8 mouse cellular contexts compared by ENCODE assay signal in genomic region chr2:28582647-28583353, GRCm38 (mm10). TPM values are rescaled to one million over a fixed set of nuclear protein-coding genes. Genes with fewer than 3 reads are reported as not detected.
DNase-seq lines count a peak whose midpoint lies in the region; ATAC-seq and TF ChIP-seq lines count a peak whose summit lies in the region.

No protein-coding gene starts in this region.

- H3K27me3 ChIP-seq in embryonic facial prominence, embryonic 15.5 days, result no peaks in the 10 kb centered on the region
- no peaks in the 10 kb centered on the region for H3K27me3 ChIP-seq in limb, embryonic 14.5 days (ENCODE audit: control insufficient read depth, insufficient read depth, low read length)
- no peaks in the 10 kb centered on the region for H3K27me3 ChIP-seq in midbrain, postnatal 0 days (ENCODE audit: insufficient read depth, low read length)

- H3K4me3 ChIP-seq in bone marrow, adult 2 months (replicated peaks; ENCODE audit: control insufficient read depth, low read depth, low read length), result peak overlapping the region; percentile 91
- peak overlapping the region; percentile 77 for H3K4me3 ChIP-seq in embryonic facial prominence, embryonic 15.5 days (replicated peaks)
- peak overlapping the region; percentile 69 for H3K4me3 ChIP-seq in limb, embryonic 14.5 days (replicated peaks; ENCODE audit: low read length)
- peak overlapping the region; percentile 56 for H3K4me3 ChIP-seq in midbrain, postnatal 0 days (ENCODE audit: low read depth, low read length)

- TF ChIP-seq CTCF in bone marrow, adult 2 months (IDR thresholded peaks at IDR 0.05; ENCODE audit: control insufficient read depth, insufficient read depth, low read length), result no peak; the same call in 1 of the 2 replicates
- no peak for TF ChIP-seq CTCF in midbrain, postnatal 0 days (IDR thresholded peaks at IDR 0.05)

- H3K9ac ChIP-seq in embryonic facial prominence, embryonic 15.5 days, result peak overlapping the region; percentile 69
- peak overlapping the region; percentile 76 for H3K9ac ChIP-seq in limb, embryonic 14.5 days (ENCODE audit: low read depth, low read length, severe bottlenecking)
- peak overlapping the region; percentile 63 for H3K9ac ChIP-seq in midbrain, postnatal 0 days (replicated peaks; ENCODE audit: low read length, poor library complexity, severe bottlenecking)

- ATAC-seq in embryonic facial prominence, embryonic 15.5 days (ENCODE audit: insufficient number of reproducible peaks, low FRiP score, low TSS enrichment, low read depth), result peak; percentile 93
- ATAC-seq in limb, embryonic 14.5 days (ENCODE audit: low FRiP score, low read depth), result peak; percentile 94
- ATAC-seq in midbrain, postnatal 0 days (ENCODE audit: low FRiP score), result peak; percentile 90

- under 1% methylated on average over 56 of the region's 56 CpGs for WGBS in bone marrow, adult 2 months
- under 1% methylated on average over 56 of the region's 56 CpGs for WGBS in embryonic facial prominence, embryonic 15.5 days
- WGBS in limb, embryonic 14.5 days, result 0% methylated on average over 55 of the region's 56 CpGs
- WGBS in midbrain, postnatal 0 days, result under 1% methylated on average over 56 of the region's 56 CpGs

- H3K9me3 ChIP-seq in embryonic facial prominence, embryonic 15.5 days (replicated peaks), result no peaks in the 10 kb centered on the region
- H3K9me3 ChIP-seq in limb, embryonic 14.5 days (ENCODE audit: control insufficient read depth, low read length), result no peaks in the 10 kb centered on the region
- no peaks in the 10 kb centered on the region for H3K9me3 ChIP-seq in midbrain, postnatal 0 days (ENCODE audit: low read length)

- DNase-seq in 416B (ENCODE audit: low read depth), result peak; percentile 96
- DNase-seq in heart, adult 8-10 months (ENCODE audit: low spot score), result peak; percentile 89
- peak; percentile 92 for DNase-seq in kidney, adult 9 months
- peak; percentile 95 for DNase-seq in limb, embryonic 14.5 days (ENCODE audit: low spot score)
- DNase-seq in midbrain, postnatal 0 days (ENCODE audit: low spot score), result peak; percentile 96
- DNase-seq in spleen, postnatal 14 days (ENCODE audit: low spot score in 2 of 2), result peak; percentile 83 to 90

- H3K36me3 ChIP-seq in embryonic facial prominence, embryonic 15.5 days, result peaks cover 31% of the 10 kb centered on the region
- H3K36me3 ChIP-seq in limb, embryonic 14.5 days (ENCODE audit: control insufficient read depth, insufficient read depth, low read length), result peaks cover 27% of the 10 kb centered on the region
- peaks cover 12% of the 10 kb centered on the region; the same call in 1 of the 2 replicates for H3K36me3 ChIP-seq in midbrain, postnatal 0 days (ENCODE audit: insufficient read depth, low read length)

- H3K4me2 ChIP-seq in embryonic facial prominence, embryonic 15.5 days (replicated peaks), result peak overlapping the region; percentile 63
- peak overlapping the region; percentile 57 for H3K4me2 ChIP-seq in limb, embryonic 14.5 days (replicated peaks; ENCODE audit: low read depth, low read length, severe bottlenecking)
- H3K4me2 ChIP-seq in midbrain, postnatal 0 days (ENCODE audit: low read depth, low read length, poor library complexity, severe bottlenecking), result peak overlapping the region; percentile 59

- peak overlapping the region; percentile 69 for H3K27ac ChIP-seq in bone marrow, adult 2 months (ENCODE audit: control insufficient read depth, insufficient read depth, low read depth, low read length, poor library complexity)
- H3K27ac ChIP-seq in embryonic facial prominence, embryonic 15.5 days (replicated peaks), result peak overlapping the region; percentile 97
- peak overlapping the region; percentile 90 for H3K27ac ChIP-seq in limb, embryonic 14.5 days (replicated peaks; ENCODE audit: low read depth, low read length)
- peak overlapping the region; percentile 77 for H3K27ac ChIP-seq in midbrain, postnatal 0 days (ENCODE audit: low read depth, low read length)

- TF ChIP-seq POLR2A in bone marrow, adult 2 months (IDR thresholded peaks at IDR 0.05; ENCODE audit: borderline replicate concordance, control insufficient read depth, low read depth, low read length), result peak; percentile 86; the same call in 1 of the 2 replicates
- no peak for TF ChIP-seq POLR2A in limb, embryonic 14.5 days (IDR thresholded peaks at IDR 0.05; ENCODE audit: borderline replicate concordance, extremely low read depth, insufficient read depth, insufficient read length)

- H3K4me1 ChIP-seq in bone marrow, adult 2 months (ENCODE audit: control insufficient read depth, insufficient read depth, low read length), result no peaks in the 10 kb centered on the region
- peaks cover 31% of the 10 kb centered on the region for H3K4me1 ChIP-seq in embryonic facial prominence, embryonic 15.5 days
- H3K4me1 ChIP-seq in limb, embryonic 14.5 days (ENCODE audit: control insufficient read depth, insufficient read depth, low read length), result peaks cover 7% of the 10 kb centered on the region; the same call in 1 of the 2 replicates
- peaks cover 3% of the 10 kb centered on the region for H3K4me1 ChIP-seq in midbrain, postnatal 0 days (ENCODE audit: insufficient read depth, low read length)

RNA-seq across cellular contexts. Expression of gene Gtf3c5, which starts 0.8 kb away (rescaled TPM):
- polyA plus RNA-seq in bone marrow, adult 2 months (2011; ENCODE audit: insufficient read depth, insufficient read length, low replicate concordance, missing spikeins), result 14.5 and 14.7 TPM in 2 replicates
- 45.9 and 47.7 TPM in 2 replicates for polyA plus RNA-seq in embryonic facial prominence, embryonic 15.5 days (2015; fragmentation: Nextera tagmentation; extraction: Ambion mirVana)
- total RNA-seq in heart, adult 8-10 months (2022), result 10 to 100 TPM in 3 of 4 experiments, 1 to 10 TPM in 1; 9.9 to 13.2 (median 10.6) TPM
- polyA plus RNA-seq in limb, embryonic 14.5 days (2012; rRNA removed), result 52.4 and 52.6 TPM in 2 replicates
- polyA plus RNA-seq in limb, embryonic 14.5 days (2014; fragmentation: Nextera tagmentation; extraction: Ambion mirVana), result 29.7 and 31.1 TPM in 2 replicates
- total RNA-seq in midbrain, postnatal 0 days (2014; rRNA removed), result 23.3 and 26.7 TPM in 2 replicates
- 29.3 and 33.5 TPM in 2 replicates for polyA plus RNA-seq in midbrain, postnatal 0 days (2015; fragmentation: Nextera tagmentation; extraction: Ambion mirVana)

RNA-seq across cellular contexts. Expression of gene Cel, which starts 19.6 kb away (rescaled TPM):
- 0.72 TPM in 1 of 2 replicates, not detected in the other for polyA plus RNA-seq in bone marrow, adult 2 months (2011; ENCODE audit: insufficient read depth, insufficient read length, low replicate concordance, missing spikeins)
- 0.08 TPM in 1 of 2 replicates, not detected in the other for polyA plus RNA-seq in embryonic facial prominence, embryonic 15.5 days (2015; fragmentation: Nextera tagmentation; extraction: Ambion mirVana)
- total RNA-seq in heart, adult 8-10 months (2022), result not detected
- polyA plus RNA-seq in limb, embryonic 14.5 days (2012; rRNA removed), result 0.06 and 0.12 TPM in 2 replicates
- not detected in 2 replicates for polyA plus RNA-seq in limb, embryonic 14.5 days (2014; fragmentation: Nextera tagmentation; extraction: Ambion mirVana)
- total RNA-seq in midbrain, postnatal 0 days (2014; rRNA removed), result not detected in 2 replicates
- polyA plus RNA-seq in midbrain, postnatal 0 days (2015; fragmentation: Nextera tagmentation; extraction: Ambion mirVana), result not detected in 2 replicates

RNA-seq across cellular contexts. Expression of gene Gfi1b, which starts 39.0 kb away (rescaled TPM):
- polyA plus RNA-seq in bone marrow, adult 2 months (2011; ENCODE audit: insufficient read depth, insufficient read length, low replicate concordance, missing spikeins), result 62.0 and 66.9 TPM in 2 replicates
- polyA plus RNA-seq in embryonic facial prominence, embryonic 15.5 days (2015; fragmentation: Nextera tagmentation; extraction: Ambion mirVana), result not detected in 2 replicates
- under 1 TPM in 1 of 4 experiments, not detected in 3; 0.78 TPM for total RNA-seq in heart, adult 8-10 months (2022)
- 0.33 and 0.51 TPM in 2 replicates for polyA plus RNA-seq in limb, embryonic 14.5 days (2012; rRNA removed)
- polyA plus RNA-seq in limb, embryonic 14.5 days (2014; fragmentation: Nextera tagmentation; extraction: Ambion mirVana), result 0.29 and 0.32 TPM in 2 replicates
- total RNA-seq in midbrain, postnatal 0 days (2014; rRNA removed), result not detected in 2 replicates
- not detected in 2 replicates for polyA plus RNA-seq in midbrain, postnatal 0 days (2015; fragmentation: Nextera tagmentation; extraction: Ambion mirVana)

RNA-seq across cellular contexts. Expression of gene Tsc1, which starts 58.2 kb away (rescaled TPM):
- 9.4 and 12.5 TPM in 2 replicates for polyA plus RNA-seq in bone marrow, adult 2 months (2011; ENCODE audit: insufficient read depth, insufficient read length, low replicate concordance, missing spikeins)
- 17.2 and 18.0 TPM in 2 replicates for polyA plus RNA-seq in embryonic facial prominence, embryonic 15.5 days (2015; fragmentation: Nextera tagmentation; extraction: Ambion mirVana)
- 10 to 100 TPM; 23.7 to 31.3 (median 28.8) TPM for total RNA-seq in heart, adult 8-10 months (2022)
- 18.5 and 20.4 TPM in 2 replicates for polyA plus RNA-seq in limb, embryonic 14.5 days (2012; rRNA removed)
- 15.7 and 17.8 TPM in 2 replicates for polyA plus RNA-seq in limb, embryonic 14.5 days (2014; fragmentation: Nextera tagmentation; extraction: Ambion mirVana)
- total RNA-seq in midbrain, postnatal 0 days (2014; rRNA removed), result 41.3 and 42.9 TPM in 2 replicates
- 19.5 and 22.9 TPM in 2 replicates for polyA plus RNA-seq in midbrain, postnatal 0 days (2015; fragmentation: Nextera tagmentation; extraction: Ambion mirVana)

Comparison
In these comparisons a context has a peak if more than half of its experiments do, and no peak if none do; other contexts are left out.
1. Peak in every context shown above with its lines: DNase-seq, ATAC-seq, H3K4me3 ChIP-seq and H3K27ac ChIP-seq.
2. RNA of gene Gfi1b, which starts 39.0 kb away (polyA plus RNA-seq): 62.0 to 66.9 TPM in bone marrow, adult 2 months; 0.29 to 0.51 TPM in limb, embryonic 14.5 days, not detected in embryonic facial prominence, embryonic 15.5 days and not detected in midbrain, postnatal 0 days; every median in the first group is over 10 times any median in the second.